Comparison of ENCODE assay signal across 7 mouse cellular contexts in the genomic region with DNA sequence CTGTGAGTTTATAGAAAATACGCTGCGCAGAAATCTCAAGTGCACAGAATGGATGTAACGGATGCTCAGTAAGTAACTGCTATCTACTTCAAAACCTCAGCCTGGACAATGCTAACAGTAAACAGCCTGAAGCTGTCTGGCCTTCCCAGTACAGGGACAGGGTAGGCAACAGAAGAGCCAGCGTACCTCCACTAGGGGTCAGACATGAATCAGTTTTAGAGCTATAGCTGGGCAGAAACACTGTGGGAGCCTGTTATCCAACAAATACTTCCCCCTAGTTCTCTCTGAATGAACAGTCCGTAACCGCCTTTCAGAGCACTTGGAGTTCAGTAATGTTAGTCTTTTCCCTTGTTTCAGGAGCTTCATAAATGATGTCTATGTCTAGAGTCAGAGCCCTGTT.
DNase-seq lines count a peak whose midpoint lies in the region; TF ChIP-seq lines count a peak whose summit lies in the region.

No protein-coding gene starts in this region.

- peaks cover 12% of the 10 kb centered on the region for H3K36me3 ChIP-seq in megakaryocyte, embryonic 14.5 days (replicated peaks; ENCODE audit: low read length)

- peak; percentile 83 for DNase-seq in adipocyte (ENCODE audit: low spot score)
- peak; percentile 57 for DNase-seq in gastrocnemius, postnatal 10 days
- peak; percentile 81 for DNase-seq in induced T-regulatory cell, adult 2 months (ENCODE audit: low read depth)
- DNase-seq in left cerebral cortex, adult 8-10 months (ENCODE audit: low spot score in 2 of 2): peak; percentile 34 to 61
- DNase-seq in right cerebral cortex, postnatal 14 days: peak; percentile 59

- H3K9me3 ChIP-seq in megakaryocyte, embryonic 14.5 days: no peaks in the 10 kb centered on the region

- no peak for TF ChIP-seq POLR2A in cortical plate, adult 2 months (IDR thresholded peaks at IDR 0.05; ENCODE audit: extremely low read depth, insufficient read depth, low read length)

- peak; percentile 93 for TF ChIP-seq CTCF in cortical plate, adult 2 months (IDR thresholded peaks at IDR 0.05; ENCODE audit: extremely low read depth, insufficient read depth, low read length)

- no peak overlapping the region for H3K4me3 ChIP-seq in cortical plate, adult 2 months (ENCODE audit: insufficient read depth, low read length)
- H3K4me3 ChIP-seq in megakaryocyte, embryonic 14.5 days (replicated peaks): peak overlapping the region; percentile 88

- peaks cover 5% of the 10 kb centered on the region for H3K4me1 ChIP-seq in cortical plate, adult 2 months (ENCODE audit: control insufficient read depth, insufficient read depth, low read length)
- H3K4me1 ChIP-seq in megakaryocyte, embryonic 14.5 days: peaks cover 37% of the 10 kb centered on the region

- H3K27me3 ChIP-seq in megakaryocyte, embryonic 14.5 days (replicated peaks): no peaks in the 10 kb centered on the region

- no peak overlapping the region for H3K27ac ChIP-seq in cortical plate, adult 2 months (ENCODE audit: insufficient read depth, low read length)
